In the genomic region with DNA sequence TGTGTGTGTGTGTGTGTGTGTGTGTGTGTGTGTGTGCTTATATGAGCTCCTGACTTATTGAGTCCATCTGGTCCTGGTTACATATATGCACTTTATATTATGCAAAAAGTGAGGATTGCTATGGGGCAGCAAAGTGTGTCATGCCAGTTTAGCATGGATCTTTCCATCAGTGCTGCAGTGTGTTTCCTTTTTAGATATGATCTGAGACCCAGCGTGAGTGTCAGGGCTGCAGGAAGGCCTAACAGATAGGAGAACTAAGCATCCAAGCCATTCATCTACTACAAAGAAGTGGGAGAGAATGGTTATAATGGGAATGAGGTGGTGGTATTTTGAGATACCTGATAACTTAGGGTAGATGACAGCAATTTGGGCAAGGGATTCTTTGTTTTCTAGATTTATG, we compare ENCODE assay signal across 25 mouse cellular contexts. TPM values are rescaled to one million over a fixed set of nuclear protein-coding genes. Genes with fewer than 3 reads are reported as not detected.
"Had no signal": no experiment of that assay in that cellular context is flagged by ENCODE, and none has a peak within 500 bp of the region (broad histone marks: within the 10 kb centered on the region; RNA-seq: fewer than 3 reads in every experiment).

No protein-coding gene starts in this region.

- H3K4me1 ChIP-seq: midbrain, embryonic 10.5 days; midbrain, embryonic 12.5 days; neural tube, embryonic 13.5 days; neural tube, embryonic 15.5 days; stomach, embryonic 15.5 days had no signal

- H3K27ac ChIP-seq: midbrain, embryonic 10.5 days; midbrain, embryonic 12.5 days; neural tube, embryonic 13.5 days; neural tube, embryonic 15.5 days; stomach, embryonic 15.5 days; stomach, postnatal 0 days had no signal

- H3K9me3 ChIP-seq: midbrain, embryonic 10.5 days; midbrain, embryonic 12.5 days; neural tube, embryonic 13.5 days; neural tube, embryonic 15.5 days; stomach, embryonic 15.5 days had no signal

- H3K27me3 ChIP-seq: midbrain, embryonic 12.5 days; neural tube, embryonic 13.5 days; neural tube, embryonic 15.5 days; stomach, embryonic 15.5 days had no signal

- H3K9ac ChIP-seq: lung, embryonic 14.5 days; midbrain, embryonic 12.5 days; neural tube, embryonic 13.5 days; neural tube, embryonic 15.5 days; stomach, embryonic 15.5 days had no signal

- H3K4me3 ChIP-seq: midbrain, embryonic 10.5 days; midbrain, embryonic 12.5 days; myocyte; neural tube, embryonic 13.5 days; neural tube, embryonic 15.5 days; stomach, embryonic 15.5 days had no signal

- H3K36me3 ChIP-seq: midbrain, embryonic 10.5 days; midbrain, embryonic 12.5 days; neural tube, embryonic 13.5 days; neural tube, embryonic 15.5 days; stomach, embryonic 15.5 days had no signal

- DNase-seq: lung, adult 18-20 months; lung, embryonic 14.5 days; lung, postnatal 10 days; lung, postnatal 4 days; midbrain, embryonic 14.5 days; retina, postnatal 1 day; right cerebral cortex, adult 18-20 months; right cerebral cortex, postnatal 25 days; right cerebral cortex, postnatal 4 days; spleen, adult 18-20 months; thymus, adult 2 months; thymus, postnatal 25 days had no signal

RNA-seq across cellular contexts. Expression of a gene that starts 4.6 kb away (rescaled TPM):
- total RNA-seq: megakaryocyte, adult 5-6 weeks had no signal
- polyA plus RNA-seq: neural tube, embryonic 11.5 days had no signal

RNA-seq across cellular contexts. Expression of a gene that starts 29.1 kb away (rescaled TPM):
- total RNA-seq: megakaryocyte, adult 5-6 weeks; megakaryocyte-erythroid progenitor cell, adult 5-6 weeks had no signal
- polyA plus RNA-seq: lung, embryonic 14.5 days; lung, embryonic 16.5 days; midbrain, embryonic 10.5 days; midbrain, embryonic 12.5 days; midbrain, embryonic 14.5 days; midbrain, embryonic 16.5 days; neural tube, embryonic 11.5 days; neural tube, embryonic 13.5 days; neural tube, embryonic 15.5 days; small intestine, adult 2 months; stomach, embryonic 15.5 days; stomach, postnatal 0 days; thymus, adult 2 months had no signal
